Mouse (Mus musculus): ENCODE measurements around the gene Hba-a1. TPM values are rescaled to one million over a fixed set of nuclear protein-coding genes. Genes with fewer than 3 reads are reported as not detected.

The Hba-a1 gene
- polyA plus RNA-seq, 1 experiment: 435 TPM

- peaks cover 41% of the 10 kb centered on the region for H3K4me1 ChIP-seq (ENCODE audit: control insufficient read depth, insufficient read depth, low read length)
- peak; percentile 100 for TF ChIP-seq CTCF (IDR thresholded peaks at IDR 0.05; ENCODE audit: borderline replicate concordance, insufficient read depth, low read depth, low read length)
- TF ChIP-seq POLR2A (IDR thresholded peaks at IDR 0.05; ENCODE audit: borderline replicate concordance, insufficient read depth, low read length): no peak
- peak; percentile 80 to 89 for DNase-seq
- WGBS: 62% methylated on average over 5 of the region's 5 CpGs
- H3K27me3 ChIP-seq (ENCODE audit: control insufficient read depth, insufficient read depth, low read length): no peaks in the 10 kb centered on the region
- H3K27ac ChIP-seq (ENCODE audit: insufficient read depth, low read length): no peak overlapping the region
- no peak overlapping the region for H3K4me3 ChIP-seq (replicated peaks; ENCODE audit: insufficient read depth, low read depth, low read length)
These were observed 45.0 kb upstream of the Hba-a1 start for GRCm38 (mm10) chr11:32238093-32238860.

- no peak overlapping the region for H3K27ac ChIP-seq (ENCODE audit: insufficient read depth, low read length)
- no peak overlapping the region for H3K4me3 ChIP-seq (replicated peaks; ENCODE audit: insufficient read depth, low read depth, low read length)
- no peak for DNase-seq
- TF ChIP-seq CTCF (IDR thresholded peaks at IDR 0.05; ENCODE audit: borderline replicate concordance, insufficient read depth, low read depth, low read length): no peak
- TF ChIP-seq POLR2A (IDR thresholded peaks at IDR 0.05; ENCODE audit: borderline replicate concordance, insufficient read depth, low read length): no peak
- H3K4me1 ChIP-seq (ENCODE audit: control insufficient read depth, insufficient read depth, low read length): peaks cover 15% of the 10 kb centered on the region
- no peaks in the 10 kb centered on the region for H3K27me3 ChIP-seq (ENCODE audit: control insufficient read depth, insufficient read depth, low read length)
These were observed 41.9 kb upstream of the Hba-a1 start for GRCm38 (mm10) chr11:32241391-32241790.

DNA sequence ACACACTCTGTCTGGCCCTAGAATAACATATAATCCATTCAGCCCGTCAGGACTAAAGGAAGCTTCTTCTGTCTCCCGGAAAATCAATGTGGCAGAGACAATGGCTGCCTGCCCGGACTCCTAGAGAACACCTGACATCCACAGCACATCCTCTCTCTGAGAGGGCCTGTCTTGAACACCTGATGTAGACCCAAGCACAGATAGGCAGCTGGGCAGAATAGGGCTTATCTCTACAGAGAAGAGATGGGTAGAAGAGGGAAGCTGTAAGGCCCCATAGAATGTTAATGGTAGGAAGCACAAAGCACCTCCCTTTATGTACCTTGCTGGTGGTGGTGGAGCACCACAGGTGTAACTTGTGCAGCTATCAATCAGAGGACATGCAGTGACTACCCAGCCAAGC is 41.1 kb upstream of the Hba-a1 start:
- Histone ChIP-seq H3K4me3 (replicated peaks; ENCODE audit: insufficient read depth, low read depth, low read length) (no peak overlapping the region), H3K27ac (ENCODE audit: insufficient read depth, low read length) (no peak overlapping the region), H3K4me1 (ENCODE audit: control insufficient read depth, insufficient read depth, low read length) (peaks cover 7% of the 10 kb centered on the region), H3K27me3 (ENCODE audit: control insufficient read depth, insufficient read depth, low read length) (no peaks in the 10 kb centered on the region)
- 79% methylated on average over 3 of the region's 3 CpGs for WGBS
- TF ChIP-seq POLR2A (IDR thresholded peaks at IDR 0.05; ENCODE audit: borderline replicate concordance, insufficient read depth, low read length) (no peak), CTCF (IDR thresholded peaks at IDR 0.05; ENCODE audit: borderline replicate concordance, insufficient read depth, low read depth, low read length) (no peak)
- no peak for DNase-seq

- 83% methylated on average over 7 of the region's 7 CpGs for WGBS
- H3K27ac ChIP-seq (ENCODE audit: insufficient read depth, low read length): no peak overlapping the region
These were observed 39.9 kb upstream of the Hba-a1 start for GRCm38 (mm10) chr11:32243205-32243955.

GRCm38 (mm10) chr11:32244064-32244463 is 39.2 kb upstream of the Hba-a1 start:
- Histone ChIP-seq H3K27me3 (ENCODE audit: control insufficient read depth, insufficient read depth, low read length) (no peaks in the 10 kb centered on the region), H3K27ac (ENCODE audit: insufficient read depth, low read length) (no peak overlapping the region), H3K4me1 (ENCODE audit: control insufficient read depth, insufficient read depth, low read length) (no peaks in the 10 kb centered on the region), H3K4me3 (replicated peaks; ENCODE audit: insufficient read depth, low read depth, low read length) (no peak overlapping the region)
- TF ChIP-seq POLR2A (IDR thresholded peaks at IDR 0.05; ENCODE audit: borderline replicate concordance, insufficient read depth, low read length): no peak
- no peak for TF ChIP-seq CTCF (IDR thresholded peaks at IDR 0.05; ENCODE audit: borderline replicate concordance, insufficient read depth, low read depth, low read length)
- WGBS: 52% methylated on average over 3 of the region's 3 CpGs
- no peak for DNase-seq

More at GRCm38 (mm10) chr11:32243205-32243955, 39.9 kb upstream of the Hba-a1 start:
- no peak for TF ChIP-seq POLR2A (IDR thresholded peaks at IDR 0.05; ENCODE audit: borderline replicate concordance, insufficient read depth, low read length)
- no peak for TF ChIP-seq CTCF (IDR thresholded peaks at IDR 0.05; ENCODE audit: borderline replicate concordance, insufficient read depth, low read depth, low read length)
- no peak overlapping the region for H3K4me3 ChIP-seq (replicated peaks; ENCODE audit: insufficient read depth, low read depth, low read length)
- no peaks in the 10 kb centered on the region for H3K4me1 ChIP-seq (ENCODE audit: control insufficient read depth, insufficient read depth, low read length)
- no peaks in the 10 kb centered on the region for H3K27me3 ChIP-seq (ENCODE audit: control insufficient read depth, insufficient read depth, low read length)
- DNase-seq: no peak

DNA sequence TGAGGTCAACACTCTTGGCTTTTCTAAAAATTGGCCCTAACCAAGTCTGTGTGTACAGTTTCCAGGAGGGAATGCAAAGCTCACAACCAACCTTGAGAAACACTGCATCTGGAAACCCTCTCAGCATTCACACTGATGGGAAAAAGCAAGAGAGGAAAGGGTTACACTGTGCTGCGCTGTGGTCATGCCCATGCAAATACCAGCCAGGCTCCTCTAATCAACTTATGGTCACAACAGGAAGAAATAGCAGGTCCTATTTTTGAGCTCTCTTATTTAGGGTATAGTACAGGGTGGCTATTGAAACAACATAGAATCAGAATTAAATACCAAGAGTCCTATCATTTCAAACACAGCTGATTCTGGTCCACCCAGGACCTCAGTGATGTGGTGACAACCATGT is 38.7 kb upstream of the Hba-a1 start:
- no peaks in the 10 kb centered on the region for H3K27me3 ChIP-seq (ENCODE audit: control insufficient read depth, insufficient read depth, low read length)
- no peak overlapping the region for H3K4me3 ChIP-seq (replicated peaks; ENCODE audit: insufficient read depth, low read depth, low read length)
- TF ChIP-seq POLR2A (IDR thresholded peaks at IDR 0.05; ENCODE audit: borderline replicate concordance, insufficient read depth, low read length) (no peak), CTCF (IDR thresholded peaks at IDR 0.05; ENCODE audit: borderline replicate concordance, insufficient read depth, low read depth, low read length) (no peak)
- no peaks in the 10 kb centered on the region for H3K4me1 ChIP-seq (ENCODE audit: control insufficient read depth, insufficient read depth, low read length)
- 79% methylated on average over 1 of the region's 1 CpGs for WGBS
- H3K27ac ChIP-seq (ENCODE audit: insufficient read depth, low read length): no peak overlapping the region
- DNase-seq: no peak

GRCm38 (mm10) chr11:32245614-32246013 is 37.7 kb upstream of the Hba-a1 start:
- Histone ChIP-seq H3K4me3 (replicated peaks; ENCODE audit: insufficient read depth, low read depth, low read length) (no peak overlapping the region), H3K27ac (ENCODE audit: insufficient read depth, low read length) (no peak overlapping the region), H3K4me1 (ENCODE audit: control insufficient read depth, insufficient read depth, low read length) (no peaks in the 10 kb centered on the region), H3K27me3 (ENCODE audit: control insufficient read depth, insufficient read depth, low read length) (no peaks in the 10 kb centered on the region)
- DNase-seq: no peak
- no peak for TF ChIP-seq POLR2A (IDR thresholded peaks at IDR 0.05; ENCODE audit: borderline replicate concordance, insufficient read depth, low read length)
- TF ChIP-seq CTCF (IDR thresholded peaks at IDR 0.05; ENCODE audit: borderline replicate concordance, insufficient read depth, low read depth, low read length): no peak
- WGBS: 94% methylated on average over 6 of the region's 6 CpGs

DNA sequence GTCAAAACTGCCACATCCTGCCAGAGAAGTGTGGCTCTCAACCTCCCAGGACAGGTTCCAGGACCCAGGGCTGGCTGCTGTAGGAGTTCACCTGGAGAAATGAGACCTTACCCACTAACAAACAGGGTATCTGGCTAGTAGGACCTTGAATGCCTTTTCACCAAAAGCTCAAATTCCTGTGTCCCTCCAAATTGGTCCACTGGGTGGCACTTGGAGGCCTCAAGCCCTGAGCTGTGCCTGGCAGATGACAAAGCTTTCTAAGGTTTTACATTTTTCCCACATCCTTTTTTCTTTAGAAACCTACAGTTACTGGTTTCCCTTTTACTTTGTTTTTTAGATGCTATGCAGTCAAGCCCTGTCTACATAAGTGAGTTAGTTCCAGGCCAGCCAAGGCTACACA is 36.2 kb upstream of the Hba-a1 start:
- H3K4me3 ChIP-seq (replicated peaks; ENCODE audit: insufficient read depth, low read depth, low read length): no peak overlapping the region
- TF ChIP-seq CTCF (IDR thresholded peaks at IDR 0.05; ENCODE audit: borderline replicate concordance, insufficient read depth, low read depth, low read length) (0 out of 2 replicates have a peak, but pooled peaks have one; percentile 14), POLR2A (IDR thresholded peaks at IDR 0.05; ENCODE audit: borderline replicate concordance, insufficient read depth, low read length) (no peak)
- H3K27me3 ChIP-seq (ENCODE audit: control insufficient read depth, insufficient read depth, low read length): no peaks in the 10 kb centered on the region
- no peak overlapping the region for H3K27ac ChIP-seq (ENCODE audit: insufficient read depth, low read length)
- no peak for DNase-seq
- H3K4me1 ChIP-seq (ENCODE audit: control insufficient read depth, insufficient read depth, low read length): no peaks in the 10 kb centered on the region

All from cerebellum, adult 2 months (tissue).